Mouse (Mus musculus) CH12.LX (cell line): ENCODE measurements around the gene Pax1. TPM values are rescaled to one million over a fixed set of nuclear protein-coding genes. Genes with fewer than 3 reads are reported as not detected.

ENCODE experiments used
- DNase-seq: peaks from one replicate; pipeline ENCODE4 v3.0.0-alpha.2; 2013; ENCODE audit errors: extremely low read depth
- H3K27ac ChIP-seq: 2 replicates; pipeline ENCODE4 v1.5.1; 2012; ENCODE audit warnings: low read depth, mild to moderate bottlenecking, control low read depth, moderate library complexity; ENCODE audit not compliant: insufficient read depth
- H3K27me3 ChIP-seq: replicated peaks from 2 replicates; pipeline ENCODE3; 2012; ENCODE audit warnings: inconsistent platforms
- H3K36me3 ChIP-seq, 2 experiments: replicated peaks in 1 of 2; 2 replicates each; pipeline versions ENCODE3 to v1.6.1; 2012; ENCODE audit warnings: inconsistent platforms in 1 of 2, low read length in 1 of 2, mild to moderate bottlenecking in 1 of 2, mixed read lengths in 1 of 2, moderate library complexity in 1 of 2; ENCODE audit not compliant: control insufficient read depth in 1 of 2, insufficient read depth in 1 of 2
- H3K4me1 ChIP-seq, 2 experiments: 2 replicates each; pipeline ENCODE4 v1.6.1; 2012; ENCODE audit warnings: inconsistent platforms in 1 of 2, moderate library complexity in 1 of 2; ENCODE audit not compliant: insufficient read depth in 2 of 2, control insufficient read depth in 1 of 2
- H3K4me2 ChIP-seq: 2 replicates; pipeline ENCODE4 v1.6.1; 2012; ENCODE audit warnings: low read depth, mild to moderate bottlenecking, control low read depth; ENCODE audit not compliant: poor library complexity, insufficient read depth, severe bottlenecking
- H3K4me3 ChIP-seq, 3 experiments: fragments of 150-350 bp in 1 of 3; sonication (generic) in 1 of 3; replicated peaks in 1 of 3; 2 replicates each; pipeline versions ENCODE3 to v1.5.1; 2011 to 2012; ENCODE audit warnings: low read depth in 2 of 3, low read length in 2 of 3, mild to moderate bottlenecking in 2 of 3, moderate library complexity in 2 of 3, control low read depth in 1 of 3, improper control_type of control experiment in 1 of 3, inconsistent platforms in 1 of 3, mixed read lengths in 1 of 3; ENCODE audit not compliant: poor library complexity in 1 of 3
- H3K79me2 ChIP-seq: replicated peaks from 2 replicates; pipeline ENCODE4 v1.6.1; 2012; ENCODE audit warnings: mild to moderate bottlenecking, moderate library complexity; ENCODE audit not compliant: control insufficient read depth, poor library complexity, insufficient read depth, severe bottlenecking; ENCODE audit errors: extremely low read depth
- H3K9ac ChIP-seq: 2 replicates; pipeline ENCODE4 v1.6.1; 2012; ENCODE audit warnings: low read depth, mild to moderate bottlenecking, control low read depth, moderate library complexity; ENCODE audit not compliant: insufficient read depth
- H3K9me3 ChIP-seq: replicated peaks from 2 replicates; pipeline ENCODE3; 2012; ENCODE audit warnings: low read length, inconsistent platforms, mixed read lengths
- CHD2 ChIP-seq: IDR thresholded peaks from 2 replicates; pipeline ENCODE4 v1.6.1; 2011; ENCODE audit warnings: low read length, improper control_type of control experiment
- CTCF ChIP-seq, 2 experiments: IDR thresholded peaks in 1 of 2; conservative IDR thresholded peaks in 1 of 2; 2 replicates each; pipeline ENCODE4 v1.5.1; 2011 to 2012; ENCODE audit warnings: low read depth in 2 of 2, low read length in 2 of 2, improper control_type of control experiment in 1 of 2, inconsistent platforms in 1 of 2, mild to moderate bottlenecking in 1 of 2, moderate library complexity in 1 of 2
- E2F4 ChIP-seq: IDR thresholded peaks from 2 replicates; pipeline ENCODE4 v1.6.1; 2011; ENCODE audit warnings: low read depth, low read length, improper control_type of control experiment; ENCODE audit not compliant: insufficient replicate concordance
- ELF1 ChIP-seq: IDR thresholded peaks from 2 replicates; pipeline ENCODE4 v1.6.1; 2014; ENCODE audit warnings: low read depth, mild to moderate bottlenecking, inconsistent platforms, low read length, improper control_type of control experiment
- EP300 ChIP-seq: IDR thresholded peaks from 2 replicates; pipeline ENCODE4 v1.6.1; 2011; ENCODE audit warnings: low read length, improper control_type of control experiment
- ETS1 ChIP-seq: conservative IDR thresholded peaks from 2 replicates; pipeline ENCODE4 v1.6.1; 2012; ENCODE audit warnings: low read depth, mild to moderate bottlenecking, inconsistent platforms, low read length, improper control_type of control experiment, moderate library complexity
- GABPA ChIP-seq: IDR thresholded peaks from 2 replicates; pipeline ENCODE4 v1.6.1; 2012; ENCODE audit warnings: low read depth, low read length, improper control_type of control experiment, inconsistent platforms; ENCODE audit not compliant: insufficient replicate concordance
- JUN ChIP-seq: IDR thresholded peaks from 2 replicates; pipeline ENCODE4 v1.6.1; 2011; ENCODE audit warnings: low read depth, mild to moderate bottlenecking, low read length, improper control_type of control experiment, moderate library complexity; ENCODE audit not compliant: insufficient read depth
- JUND ChIP-seq: conservative IDR thresholded peaks from 2 replicates; pipeline ENCODE4 v1.6.1; 2011; ENCODE audit warnings: low read depth, low read length, improper control_type of control experiment
- KAT2A ChIP-seq: IDR thresholded peaks from 2 replicates; pipeline ENCODE4 v1.6.1; 2012; ENCODE audit warnings: low read length, improper control_type of control experiment, inconsistent platforms; ENCODE audit not compliant: insufficient replicate concordance
- MAFK ChIP-seq: IDR thresholded peaks from 2 replicates; pipeline ENCODE4 v1.6.1; 2011; ENCODE audit warnings: low read length, improper control_type of control experiment; ENCODE audit not compliant: insufficient replicate concordance
- MAX ChIP-seq: IDR thresholded peaks from 2 replicates; pipeline ENCODE4 v1.6.1; 2011; ENCODE audit warnings: low read length, improper control_type of control experiment
- MEF2A ChIP-seq: IDR thresholded peaks from 2 replicates; pipeline ENCODE4 v1.6.1; 2014; ENCODE audit warnings: low read depth, mild to moderate bottlenecking, inconsistent platforms, low read length, improper control_type of control experiment, borderline replicate concordance
- NELFE ChIP-seq: IDR thresholded peaks from 2 replicates; pipeline ENCODE4 v1.6.1; 2011; ENCODE audit warnings: low read depth, low read length, improper control_type of control experiment
- PAX5 ChIP-seq: IDR thresholded peaks from 2 replicates; pipeline ENCODE4 v1.6.1; 2012; ENCODE audit warnings: low read length, inconsistent platforms, mixed read lengths
- POLR2A ChIP-seq: IDR thresholded peaks from 2 replicates; pipeline ENCODE4 v1.6.1; 2011; ENCODE audit warnings: low read depth, mild to moderate bottlenecking, improper control_type of control experiment, low read length
- POLR2AphosphoS2 ChIP-seq: IDR thresholded peaks from 2 replicates; pipeline ENCODE4 v1.6.1; 2011; ENCODE audit warnings: low read depth, low read length, improper control_type of control experiment
- RAD21 ChIP-seq: IDR thresholded peaks from 2 replicates; pipeline ENCODE4 v1.6.1; 2011; ENCODE audit warnings: low read depth, mild to moderate bottlenecking, low read length, improper control_type of control experiment, moderate library complexity
- RCOR1 ChIP-seq: conservative IDR thresholded peaks from 2 replicates; pipeline ENCODE4 v1.6.1; 2012; ENCODE audit warnings: low read depth, mild to moderate bottlenecking, inconsistent platforms, low read length, improper control_type of control experiment
- SMC3 ChIP-seq: IDR thresholded peaks from 2 replicates; pipeline ENCODE4 v1.6.1; 2011; ENCODE audit warnings: low read depth, low read length, improper control_type of control experiment
- TBP ChIP-seq: conservative IDR thresholded peaks from 2 replicates; pipeline ENCODE4 v1.6.1; 2011; ENCODE audit warnings: low read depth, low read length, improper control_type of control experiment
- TCF12 ChIP-seq: IDR thresholded peaks from 2 replicates; pipeline ENCODE4 v1.6.1; 2014; ENCODE audit warnings: low read depth, mild to moderate bottlenecking, inconsistent platforms, low read length, improper control_type of control experiment
- USF1 ChIP-seq: IDR thresholded peaks from 2 replicates; pipeline ENCODE4 v1.6.1; 2014; ENCODE audit warnings: low read depth, mild to moderate bottlenecking, inconsistent platforms, low read length, improper control_type of control experiment
- ZMIZ1 ChIP-seq: IDR thresholded peaks from 2 replicates; pipeline ENCODE4 v1.6.1; 2012; ENCODE audit warnings: low read depth, mild to moderate bottlenecking, inconsistent platforms, low read length, improper control_type of control experiment
- ZNF384 ChIP-seq: IDR thresholded peaks from 2 replicates; pipeline ENCODE4 v1.6.1; 2012; ENCODE audit warnings: low read depth, low read length, improper control_type of control experiment, inconsistent platforms
- dilution Hi-C: fragments of 300-500 bp; cut with MboI; formaldehyde crosslinking; loops from 2 replicates; pipeline ENCODE4 v1.14.3; 2020; ENCODE audit warnings: low sequenced_read_pairs; ENCODE audit not compliant: extremely low pct_unique_long_range_greater_than_20kb, extremely low pct_ligation_motif_present
- in situ Hi-C: fragments of 300-500 bp; cut with MboI; formaldehyde crosslinking; loops from 3 replicates; pipeline ENCODE4 v1.14.3; 2019; ENCODE audit warnings: low sequenced_read_pairs, low pct_ligation_motif_present, low pct_unique_long_range_greater_than_20kb, mixed read lengths
- polyA plus RNA-seq: library from polyadenylated mRNA; unstranded; fragments of >175 nt; gene quantifications from 2 replicates; pipeline ENCODE4 v1.2.1, GENCODE M21; 2012; ENCODE audit warnings: low read depth; ENCODE audit not compliant: insufficient read length
- total RNA-seq, 2 experiments: library from RNA; depleted of rRNA; stranded (reverse); fragments of 300-350 nt in 1 of 2; fragments of >200 nt in 1 of 2; gene quantifications; 2 replicates each; pipeline ENCODE4 v1.2.3; 2012 to 2014

The Pax1 gene
- total and polyA plus RNA-seq, 3 experiments, result not detected

- TF ChIP-seq MAFK, result no peak
- no peak for TF ChIP-seq SMC3
- TF ChIP-seq ELF1, result no peak
- TF ChIP-seq JUND, result no peak
- no peak for TF ChIP-seq MEF2A
- TF ChIP-seq CHD2, result no peak
- no peak for TF ChIP-seq TCF12
- TF ChIP-seq POLR2AphosphoS2, result no peak
- TF ChIP-seq PAX5, result no peak
- TF ChIP-seq EP300, result no peak
- TF ChIP-seq NELFE, result no peak
- no peak for TF ChIP-seq E2F4
- no peak for TF ChIP-seq KAT2A
- no peak for TF ChIP-seq ZMIZ1
- no peak for TF ChIP-seq MAX
- Histone ChIP-seq H3K79me2 (no peaks in the 10 kb centered on the region), H3K9me3 (peaks cover 9% of the 10 kb centered on the region), H3K27me3 (peaks cover 23% of the 10 kb centered on the region), H3K9ac (no peak overlapping the region), H3K36me3 (no peaks in the 10 kb centered on the region), H3K4me3 (no peak overlapping the region), H3K4me2 (no peak overlapping the region), H3K4me1 (no peaks in the 10 kb centered on the region), H3K27ac (no peak overlapping the region)
- DNase-seq, result no peak
- dilution Hi-C loops, result no loop called here
- in situ Hi-C loops, result no loop called here
These were observed 1.8 kb downstream of the Pax1 start for GRCm38 (mm10) chr2:147363401-147364130.

- Histone ChIP-seq H3K4me1 (no peaks in the 10 kb centered on the region), H3K79me2 (no peaks in the 10 kb centered on the region), H3K36me3 (no peaks in the 10 kb centered on the region), H3K4me3 (no peak overlapping the region), H3K27ac (no peak overlapping the region), H3K9ac (no peak overlapping the region), H3K9me3 (peaks cover 9% of the 10 kb centered on the region), H3K4me2 (no peak overlapping the region)
- dilution Hi-C loops, result no loop called here
- TF ChIP-seq TBP, result no peak
- no peak for TF ChIP-seq JUN
- TF ChIP-seq CHD2, result no peak
- TF ChIP-seq ETS1, result no peak
- TF ChIP-seq TCF12, result no peak
- TF ChIP-seq EP300, result no peak
- no peak for TF ChIP-seq GABPA
- TF ChIP-seq POLR2A, result no peak
- TF ChIP-seq USF1, result no peak
- no peak for TF ChIP-seq CTCF (conservative IDR thresholded peaks at IDR 0.05 in 1 of 2, IDR thresholded peaks at IDR 0.05 in 1 of 2; ENCODE audit: low read depth in 2 of 2, low read length in 2 of 2)
- no peak for TF ChIP-seq ZMIZ1
- TF ChIP-seq RCOR1, result no peak
- TF ChIP-seq SMC3, result no peak
- no peak for TF ChIP-seq MEF2A
- TF ChIP-seq JUND, result no peak
- TF ChIP-seq RAD21, result no peak
- no peak for TF ChIP-seq ZNF384
- TF ChIP-seq, all 38 proteins: peak for 0
- peaks cover 23% of the 10 kb centered on the region for H3K27me3 ChIP-seq
- in situ Hi-C loops, result no loop called here
- no peak for DNase-seq
These were observed 2.5 kb downstream of the Pax1 start for GRCm38 (mm10) chr2:147364198-147364597.
